Mouse (Mus musculus): ENCODE data around the gene Gm3532. TPM values are rescaled to one million over a fixed set of nuclear protein-coding genes. Genes with fewer than 3 reads are reported as not detected.
"Not testable (repeated sequence)": the region's sequence is repeated elsewhere in the genome, so short reads cannot be mapped to it uniquely, and the experiment has no call there.

The Gm3532 gene
- 0.15 TPM in 1 of 2 replicates, not detected in the other for polyA plus RNA-seq (2015; fragmentation: Nextera tagmentation; extraction: Ambion mirVana)

DNA sequence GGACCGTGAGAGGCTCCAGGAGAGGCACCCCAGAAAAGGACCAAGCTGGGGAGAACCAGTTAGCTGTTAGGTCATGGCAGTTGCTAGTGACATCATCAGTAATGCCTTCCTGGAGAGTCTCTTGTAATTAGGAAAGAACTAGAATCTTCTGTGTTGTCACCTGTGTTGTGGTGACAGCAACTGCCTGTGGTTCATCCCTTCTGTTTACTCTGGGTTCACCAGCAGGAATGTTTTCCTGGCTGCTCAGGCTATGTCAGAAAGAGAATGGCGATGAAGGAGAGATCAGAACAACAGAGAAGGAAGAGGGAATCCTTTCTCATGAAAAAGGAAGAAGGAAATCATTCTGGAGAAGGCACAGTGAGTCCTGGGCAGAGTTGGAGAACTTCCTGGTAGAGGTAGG is at the start of gene Gm3532:
Gene Gm3532 (plus strand): TSS at position 301 of the 400 bp plus-strand sequence.
- H3K9me3 ChIP-seq; ATAC-seq (replicated peaks); H3K4me1 ChIP-seq; H3K9ac ChIP-seq; H3K36me3 ChIP-seq (replicated peaks); H3K27me3 ChIP-seq (replicated peaks); H3K4me3 ChIP-seq; H3K4me2 ChIP-seq; H3K27ac ChIP-seq: not testable (repeated sequence)
- no CpG with 5 or more reads among the region's 2 CpGs for WGBS

- no CpG with 5 or more reads among the region's 35 CpGs for WGBS
These were observed 36.9 kb upstream of the Gm3532 start, which contains the start of gene Gm3488 for GRCm38 (mm10) chr14:5501374-5501773. Gene Gm3488 (plus strand): TSS chr14:5501674.

More at GRCm38 (mm10) chr14:5501374-5501773, 36.9 kb upstream of the Gm3532 start, which contains the start of gene Gm3488:
- not testable (repeated sequence) for H3K9me3 ChIP-seq; H3K36me3 ChIP-seq (replicated peaks); H3K4me2 ChIP-seq; ATAC-seq (replicated peaks); H3K9ac ChIP-seq; H3K27me3 ChIP-seq (replicated peaks); H3K27ac ChIP-seq; H3K4me3 ChIP-seq; H3K4me1 ChIP-seq

Other genes with a start within 250 kb of the Gm3532 start
- gene Gm3542, start 203.6 kb upstream of the Gm3532 start, polyA plus RNA-seq (2015; fragmentation: Nextera tagmentation; extraction: Ambion mirVana), result not detected in 2 replicates
- gene Gm3500, start 149.4 kb upstream of the Gm3532 start, polyA plus RNA-seq (2015; fragmentation: Nextera tagmentation; extraction: Ambion mirVana), result 0.86 and 2.0 TPM in 2 replicates
- gene Gm3194, start 83.0 kb upstream of the Gm3532 start, polyA plus RNA-seq (2015; fragmentation: Nextera tagmentation; extraction: Ambion mirVana), result 2.5 and 2.8 TPM in 2 replicates
- not detected in 2 replicates for gene Gm8246, start 60.7 kb upstream of the Gm3532 start, polyA plus RNA-seq (2015; fragmentation: Nextera tagmentation; extraction: Ambion mirVana)
- 0.13 and 0.23 TPM in 2 replicates for gene Gm3187, start 54.3 kb upstream of the Gm3532 start, polyA plus RNA-seq (2015; fragmentation: Nextera tagmentation; extraction: Ambion mirVana)
- 14.8 and 15.0 TPM in 2 replicates for gene Gm3488, start 36.8 kb upstream of the Gm3532 start, polyA plus RNA-seq (2015; fragmentation: Nextera tagmentation; extraction: Ambion mirVana)
- not detected in 2 replicates for gene Gm8265, start 94.5 kb downstream of the Gm3532 start, polyA plus RNA-seq (2015; fragmentation: Nextera tagmentation; extraction: Ambion mirVana)
- not detected in 2 replicates for gene Gm9603, start 149.0 kb downstream of the Gm3532 start, polyA plus RNA-seq (2015; fragmentation: Nextera tagmentation; extraction: Ambion mirVana)
- 1.7 TPM in 1 of 2 replicates, not detected in the other for gene Gm3373, start 203.1 kb downstream of the Gm3532 start, polyA plus RNA-seq (2015; fragmentation: Nextera tagmentation; extraction: Ambion mirVana)